Mouse (Mus musculus): Measurements from ENCODE around the gene Gm20431.

DNA sequence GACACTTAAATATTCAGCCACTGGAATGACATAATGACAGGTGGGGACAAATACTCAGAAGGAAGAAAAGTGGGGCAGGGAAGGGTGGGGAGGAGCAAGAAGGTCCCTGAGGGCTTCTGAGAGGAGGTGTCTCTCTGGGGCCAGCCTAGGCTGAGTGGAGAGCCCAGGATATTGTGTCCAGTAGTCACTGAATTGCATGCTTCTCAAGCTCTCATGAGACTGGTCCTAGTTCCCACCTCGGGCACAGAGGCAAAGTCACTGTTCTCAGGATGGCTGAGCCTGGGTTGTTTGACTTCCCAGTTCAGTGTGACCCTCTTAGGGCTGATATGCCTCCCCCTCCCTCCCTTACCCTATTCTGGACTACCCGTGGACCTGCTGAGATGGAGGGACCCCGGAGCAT lies 31.5 kb upstream of the Gm20431 start:
- no peak for TF ChIP-seq POLR2A (IDR thresholded peaks at IDR 0.05; ENCODE audit: control insufficient read depth, extremely low read depth, insufficient read depth, low read length, poor library complexity)
- no peak for TF ChIP-seq CTCF (IDR thresholded peaks at IDR 0.05; ENCODE audit: borderline replicate concordance, control insufficient read depth, extremely low read depth, insufficient read depth, low read length, poor library complexity)

All from thymus, adult 2 months (tissue).